Mouse (Mus musculus): ENCODE measurements around the gene Kxd1.
A peak's percentile ranks its signal among the peaks of the same experiment; 100 is the strongest.

Gene Kxd1

DNA sequence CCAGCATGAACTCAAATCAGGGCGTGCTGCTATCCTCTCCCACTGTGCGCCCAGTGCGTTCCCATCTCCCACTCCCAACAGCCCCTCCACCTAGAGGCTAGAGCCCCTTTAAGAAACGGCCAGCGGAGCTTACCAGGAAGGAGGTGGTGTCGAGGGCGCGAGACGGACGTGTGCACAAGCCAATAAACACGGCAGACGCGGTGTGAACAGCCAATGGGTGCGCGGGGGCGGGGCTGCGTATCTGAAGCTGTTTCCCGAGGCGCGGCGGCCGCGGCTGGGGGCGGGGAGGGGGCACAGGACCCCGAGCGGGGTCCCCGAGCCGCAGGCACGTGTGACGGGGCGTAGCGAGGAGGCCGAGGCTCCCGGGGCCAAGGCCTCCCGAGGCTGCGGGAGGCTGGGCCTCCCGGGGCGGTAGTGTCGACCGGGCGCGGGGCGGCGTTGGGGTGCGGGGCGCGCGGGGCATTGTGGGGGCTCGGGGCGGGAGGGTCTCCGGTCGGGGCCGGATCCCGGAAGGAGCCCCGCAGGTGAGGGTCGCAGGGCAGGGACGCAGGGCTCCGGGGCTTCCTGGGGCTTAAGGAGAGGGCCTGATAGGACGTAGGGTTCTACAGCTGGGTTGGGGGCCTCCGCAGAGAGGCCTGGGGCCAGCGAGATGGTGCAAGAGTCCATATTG lies at the start of gene Kxd1, which contains the start of gene Fkbp8:
Gene Kxd1 (minus strand): TSS at position 445 of the 670 bp plus-strand sequence.
Gene Fkbp8 (plus strand): TSS at position 213 of the 670 bp plus-strand sequence.
- DNase-seq (ENCODE audit: low spot score), result peak; percentile 97

GRCm38 (mm10) chr8:70577207-70577606 lies 49.5 kb upstream of the Kxd1 start:
- DNase-seq (ENCODE audit: low spot score), result no peak

DNA sequence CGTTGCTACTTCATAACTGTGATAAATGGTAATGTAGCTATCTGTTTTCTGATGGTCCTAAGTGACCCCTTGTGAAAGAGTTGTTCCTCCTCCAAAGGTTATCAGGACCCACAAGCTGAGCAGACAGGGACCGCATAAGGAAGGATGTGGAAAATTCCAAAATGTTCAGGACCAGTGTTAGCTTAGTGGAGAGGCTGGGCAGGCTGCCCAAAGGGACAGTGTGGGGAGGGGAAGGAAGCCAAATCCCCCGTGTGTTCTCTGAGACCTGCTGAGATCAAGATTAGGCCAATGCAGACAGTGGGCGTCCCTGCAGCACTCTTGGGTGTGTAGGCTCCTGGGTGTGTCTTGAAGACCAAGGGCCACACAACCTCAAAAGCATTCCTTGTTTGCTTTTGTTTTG lies 47.2 kb upstream of the Kxd1 start:
- DNase-seq (ENCODE audit: low spot score), result peak; percentile 65

DNA sequence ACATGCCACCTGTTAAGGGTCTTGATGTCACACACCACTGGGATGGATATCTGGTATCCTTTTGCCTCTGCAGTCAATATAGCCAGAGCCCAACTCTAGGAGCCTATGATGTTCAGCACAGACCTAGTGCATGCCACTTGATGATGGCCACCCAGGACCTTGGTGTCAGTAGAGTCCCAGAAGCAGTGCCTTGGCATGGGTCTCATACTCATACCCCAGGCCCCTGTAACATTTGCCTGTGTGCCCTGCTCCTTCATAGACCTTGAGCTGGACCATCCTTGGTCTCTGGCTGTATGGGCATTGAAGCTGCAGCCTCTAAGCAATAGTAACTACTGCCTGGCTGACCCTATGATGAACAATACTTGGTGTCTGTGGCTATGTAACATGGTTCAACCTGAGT lies 46.5 kb upstream of the Kxd1 start:
- no peak for DNase-seq (ENCODE audit: low spot score)

DNA sequence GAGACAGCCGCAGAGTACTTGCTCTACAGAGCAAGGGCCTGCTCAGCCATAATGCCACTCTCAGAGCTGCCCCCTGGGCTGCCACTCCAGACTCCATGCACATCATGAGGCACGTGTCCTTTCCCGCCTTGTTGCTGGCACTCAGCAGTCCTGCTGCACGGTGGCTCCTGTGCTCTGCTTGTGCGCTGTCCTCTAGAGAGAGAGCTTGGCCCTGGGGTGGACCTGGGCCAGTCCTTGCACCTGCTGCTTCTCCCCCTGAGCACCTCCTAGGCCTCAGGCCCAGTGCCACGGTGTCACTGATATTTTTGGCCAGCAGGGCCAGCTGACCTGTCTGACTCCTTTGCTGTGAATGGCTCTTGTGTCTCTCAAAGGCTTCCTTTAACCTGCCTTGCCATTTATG lies 43.2 kb upstream of the Kxd1 start:
- DNase-seq (ENCODE audit: low spot score), result no peak

- no peak for DNase-seq (ENCODE audit: low spot score)
Observed at GRCm38 (mm10) chr8:70570360-70570759, 42.6 kb upstream of the Kxd1 start.

GRCm38 (mm10) chr8:70565561-70565960 lies 37.8 kb upstream of the Kxd1 start:
- DNase-seq (ENCODE audit: low spot score), result no peak

GRCm38 (mm10) chr8:70564696-70565235 lies 37.0 kb upstream of the Kxd1 start:
- DNase-seq (ENCODE audit: low spot score), result no peak

- DNase-seq (ENCODE audit: low spot score), result no peak
Observed at GRCm38 (mm10) chr8:70563763-70564387, 36.1 kb upstream of the Kxd1 start.

GRCm38 (mm10) chr8:70562802-70563201 lies 35.0 kb upstream of the Kxd1 start:
- DNase-seq (ENCODE audit: low spot score), result peak; percentile 90

- DNase-seq (ENCODE audit: low spot score), result peak; percentile 87
Observed at GRCm38 (mm10) chr8:70561809-70562535, 34.2 kb upstream of the Kxd1 start.

GRCm38 (mm10) chr8:70561357-70561756 lies 33.6 kb upstream of the Kxd1 start:
- no peak for DNase-seq (ENCODE audit: low spot score)

GRCm38 (mm10) chr8:70560564-70560963 lies 32.8 kb upstream of the Kxd1 start:
- DNase-seq (ENCODE audit: low spot score), result no peak

- peak; percentile 89 for DNase-seq (ENCODE audit: low spot score)
Observed at GRCm38 (mm10) chr8:70560096-70560495, 32.3 kb upstream of the Kxd1 start.

DNA sequence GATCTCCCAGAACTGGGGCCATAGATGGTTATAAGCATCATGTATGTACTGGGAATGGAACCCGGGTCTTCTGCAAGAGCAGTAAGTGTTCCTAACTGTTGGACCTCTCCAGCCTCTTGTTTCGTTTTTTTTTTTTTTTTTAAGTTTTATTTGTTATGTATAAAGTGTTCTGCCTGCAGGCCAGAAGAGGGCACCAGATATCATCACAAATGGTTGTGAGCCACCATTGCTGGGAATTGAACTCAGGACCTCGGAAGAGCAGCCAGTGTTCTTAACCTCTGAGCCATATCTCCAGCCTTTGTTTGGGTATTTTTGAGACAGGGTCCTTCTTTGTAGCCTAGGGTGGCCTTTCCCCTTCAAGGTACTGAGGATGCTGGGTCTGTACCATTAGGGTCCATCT lies 31.2 kb upstream of the Kxd1 start:
- no peak for DNase-seq (ENCODE audit: low spot score)

DNA sequence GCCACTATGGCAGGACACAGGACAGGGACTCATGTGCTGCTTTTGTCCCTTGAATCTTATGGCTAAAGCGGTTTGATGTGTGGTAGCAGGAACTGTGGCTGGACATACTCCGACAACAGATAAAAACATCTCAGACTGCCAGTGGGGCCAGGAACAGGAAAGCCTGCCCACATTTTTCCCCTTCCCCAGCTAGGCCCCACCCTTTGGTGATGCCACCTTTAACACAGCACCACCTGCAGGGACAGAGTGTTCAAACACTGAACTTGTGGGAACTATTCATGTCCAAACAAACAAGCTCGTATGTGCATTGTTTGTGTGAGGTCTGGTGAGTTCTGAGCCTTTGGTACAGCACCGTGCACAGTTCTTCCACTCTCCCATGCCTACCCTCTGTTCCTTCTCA lies 30.6 kb upstream of the Kxd1 start:
- DNase-seq (ENCODE audit: low spot score), result peak; percentile 50

DNA sequence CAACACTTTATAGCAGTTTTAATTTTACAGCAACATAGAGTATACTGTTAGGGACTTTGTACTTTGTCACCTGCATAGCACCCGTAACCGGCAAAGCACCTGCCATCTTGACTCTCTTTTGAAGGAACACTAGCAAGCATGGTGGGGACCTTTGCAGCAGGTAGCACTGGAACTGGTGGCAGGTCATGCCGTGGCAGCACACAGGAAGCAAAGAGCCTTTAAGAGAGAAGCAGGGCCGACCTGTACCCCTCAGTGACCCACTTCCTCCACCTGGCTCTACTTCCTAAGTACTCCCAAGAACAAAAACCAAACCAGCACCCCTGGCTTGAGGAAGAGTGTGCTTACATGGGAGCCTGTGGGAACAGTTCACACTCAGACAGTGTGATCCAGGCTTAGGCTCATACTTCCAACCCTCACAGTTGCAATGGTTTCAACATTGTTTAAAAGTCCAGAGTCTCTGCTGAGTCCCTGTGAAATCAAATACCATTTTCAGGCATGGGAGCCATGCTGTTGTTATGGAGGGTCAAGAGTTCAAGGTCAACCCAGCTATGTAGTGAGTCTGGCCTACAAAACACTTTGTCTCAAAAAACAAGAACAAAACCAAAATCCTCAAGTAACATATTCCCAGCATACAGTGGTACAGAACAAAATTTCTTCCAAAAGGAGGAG lies 27.5 kb upstream of the Kxd1 start:
- DNase-seq (ENCODE audit: low spot score), result no peak

DNA sequence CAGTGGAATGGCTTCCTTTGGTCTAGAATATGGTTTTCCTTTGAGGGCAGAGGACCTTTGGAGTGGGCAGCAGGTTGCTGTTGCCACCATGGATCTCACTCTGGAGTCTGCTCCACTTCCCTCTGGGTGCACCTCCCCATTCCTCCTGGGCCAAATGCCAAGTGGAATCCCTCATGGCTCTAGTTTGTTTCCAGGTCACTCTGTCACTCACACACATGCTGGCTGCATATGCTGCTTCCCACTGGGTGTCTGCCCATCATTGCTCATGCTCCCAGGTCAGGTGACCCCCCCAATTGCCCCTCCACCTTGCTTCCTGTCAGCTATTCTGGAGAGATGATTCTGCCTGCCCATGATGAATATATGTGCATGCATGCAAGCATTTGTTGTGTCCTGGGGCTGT lies 26.0 kb upstream of the Kxd1 start:
- DNase-seq (ENCODE audit: low spot score), result peak; percentile 49

DNA sequence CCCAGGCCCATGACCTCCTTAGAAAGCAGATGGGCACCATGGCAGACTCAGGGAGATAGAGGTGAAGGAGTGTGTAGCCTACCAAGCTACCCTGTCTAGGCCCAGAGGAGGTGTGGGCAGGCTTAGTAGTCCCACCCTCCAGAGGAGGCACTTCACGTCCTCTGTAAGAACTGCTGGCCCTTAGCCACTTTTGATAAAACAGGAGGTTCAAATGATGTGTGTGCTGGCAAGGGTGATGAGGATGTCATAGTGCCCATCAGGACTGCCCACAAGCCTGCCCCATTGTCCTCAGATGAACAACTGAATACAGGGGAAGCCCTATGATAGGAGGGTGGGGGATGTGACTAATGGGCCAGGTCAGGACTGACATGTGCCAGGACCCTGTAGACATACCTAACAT lies 25.1 kb upstream of the Kxd1 start:
- peak; percentile 64 for DNase-seq (ENCODE audit: low spot score)

- DNase-seq (ENCODE audit: low spot score), result no peak
Observed at GRCm38 (mm10) chr8:70551558-70552161, 23.9 kb upstream of the Kxd1 start.

- no peak for DNase-seq (ENCODE audit: low spot score)
Observed at GRCm38 (mm10) chr8:70549412-70550184, 21.8 kb upstream of the Kxd1 start.

Data from lung, postnatal 25 days (tissue).